Mouse (Mus musculus) CH12.LX (cell line): Measurements from ENCODE around the gene Rgs14. TPM values are rescaled to one million over a fixed set of nuclear protein-coding genes. Genes with fewer than 3 reads are reported as not detected.
A peak's percentile ranks its signal among the peaks of the same experiment; 100 is the strongest.

ENCODE experiments used
- DNase-seq: peaks from one replicate; pipeline ENCODE4 v3.0.0-alpha.2; 2013; ENCODE audit errors: extremely low read depth
- H3K27ac ChIP-seq: 2 replicates; pipeline ENCODE4 v1.5.1; 2012; ENCODE audit warnings: low read depth, mild to moderate bottlenecking, control low read depth, moderate library complexity; ENCODE audit not compliant: insufficient read depth
- H3K27me3 ChIP-seq: replicated peaks from 2 replicates; pipeline ENCODE3; 2012; ENCODE audit warnings: inconsistent platforms
- H3K36me3 ChIP-seq, 2 experiments: replicated peaks in 1 of 2; 2 replicates each; pipeline versions ENCODE3 to v1.6.1; 2012; ENCODE audit warnings: inconsistent platforms in 1 of 2, low read length in 1 of 2, mild to moderate bottlenecking in 1 of 2, mixed read lengths in 1 of 2, moderate library complexity in 1 of 2; ENCODE audit not compliant: control insufficient read depth in 1 of 2, insufficient read depth in 1 of 2
- H3K4me1 ChIP-seq, 2 experiments: 2 replicates each; pipeline ENCODE4 v1.6.1; 2012; ENCODE audit warnings: inconsistent platforms in 1 of 2, moderate library complexity in 1 of 2; ENCODE audit not compliant: insufficient read depth in 2 of 2, control insufficient read depth in 1 of 2
- H3K4me2 ChIP-seq: 2 replicates; pipeline ENCODE4 v1.6.1; 2012; ENCODE audit warnings: low read depth, mild to moderate bottlenecking, control low read depth; ENCODE audit not compliant: poor library complexity, insufficient read depth, severe bottlenecking
- H3K4me3 ChIP-seq, 3 experiments: fragments of 150-350 bp in 1 of 3; sonication (generic) in 1 of 3; replicated peaks in 1 of 3; 2 replicates each; pipeline versions ENCODE3 to v1.5.1; 2011 to 2012; ENCODE audit warnings: low read depth in 2 of 3, low read length in 2 of 3, mild to moderate bottlenecking in 2 of 3, moderate library complexity in 2 of 3, control low read depth in 1 of 3, improper control_type of control experiment in 1 of 3, inconsistent platforms in 1 of 3, mixed read lengths in 1 of 3; ENCODE audit not compliant: poor library complexity in 1 of 3
- H3K79me2 ChIP-seq: replicated peaks from 2 replicates; pipeline ENCODE4 v1.6.1; 2012; ENCODE audit warnings: mild to moderate bottlenecking, moderate library complexity; ENCODE audit not compliant: control insufficient read depth, poor library complexity, insufficient read depth, severe bottlenecking; ENCODE audit errors: extremely low read depth
- H3K9ac ChIP-seq: 2 replicates; pipeline ENCODE4 v1.6.1; 2012; ENCODE audit warnings: low read depth, mild to moderate bottlenecking, control low read depth, moderate library complexity; ENCODE audit not compliant: insufficient read depth
- H3K9me3 ChIP-seq: replicated peaks from 2 replicates; pipeline ENCODE3; 2012; ENCODE audit warnings: low read length, inconsistent platforms, mixed read lengths
- CHD1 ChIP-seq: IDR thresholded peaks from 2 replicates; pipeline ENCODE4 v1.6.1; 2012; ENCODE audit warnings: low read depth, low read length, improper control_type of control experiment, inconsistent platforms
- CTCF ChIP-seq, 2 experiments: IDR thresholded peaks in 1 of 2; conservative IDR thresholded peaks in 1 of 2; 2 replicates each; pipeline ENCODE4 v1.5.1; 2011 to 2012; ENCODE audit warnings: low read depth in 2 of 2, low read length in 2 of 2, improper control_type of control experiment in 1 of 2, inconsistent platforms in 1 of 2, mild to moderate bottlenecking in 1 of 2, moderate library complexity in 1 of 2
- E2F4 ChIP-seq: IDR thresholded peaks from 2 replicates; pipeline ENCODE4 v1.6.1; 2011; ENCODE audit warnings: low read depth, low read length, improper control_type of control experiment; ENCODE audit not compliant: insufficient replicate concordance
- ELF1 ChIP-seq: IDR thresholded peaks from 2 replicates; pipeline ENCODE4 v1.6.1; 2014; ENCODE audit warnings: low read depth, mild to moderate bottlenecking, inconsistent platforms, low read length, improper control_type of control experiment
- IRF4 ChIP-seq: IDR thresholded peaks from 2 replicates; pipeline ENCODE4 v1.6.1; 2014; ENCODE audit warnings: low read depth, mild to moderate bottlenecking, inconsistent platforms, low read length, improper control_type of control experiment
- MAX ChIP-seq: IDR thresholded peaks from 2 replicates; pipeline ENCODE4 v1.6.1; 2011; ENCODE audit warnings: low read length, improper control_type of control experiment
- MYC ChIP-seq: IDR thresholded peaks from 2 replicates; pipeline ENCODE4 v1.6.1; 2011; ENCODE audit warnings: low read depth, mild to moderate bottlenecking, improper control_type of control experiment, low read length
- NELFE ChIP-seq: IDR thresholded peaks from 2 replicates; pipeline ENCODE4 v1.6.1; 2011; ENCODE audit warnings: low read depth, low read length, improper control_type of control experiment
- NRF1 ChIP-seq: IDR thresholded peaks from 2 replicates; pipeline ENCODE4 v1.6.1; 2014; ENCODE audit warnings: low read depth, mild to moderate bottlenecking, inconsistent platforms, low read length, improper control_type of control experiment, moderate library complexity
- POLR2AphosphoS2 ChIP-seq: IDR thresholded peaks from 2 replicates; pipeline ENCODE4 v1.6.1; 2011; ENCODE audit warnings: low read depth, low read length, improper control_type of control experiment
- RAD21 ChIP-seq: IDR thresholded peaks from 2 replicates; pipeline ENCODE4 v1.6.1; 2011; ENCODE audit warnings: low read depth, mild to moderate bottlenecking, low read length, improper control_type of control experiment, moderate library complexity
- RCOR1 ChIP-seq: conservative IDR thresholded peaks from 2 replicates; pipeline ENCODE4 v1.6.1; 2012; ENCODE audit warnings: low read depth, mild to moderate bottlenecking, inconsistent platforms, low read length, improper control_type of control experiment
- SIN3A ChIP-seq: IDR thresholded peaks from 2 replicates; pipeline ENCODE4 v1.6.1; 2012; ENCODE audit warnings: low read length, improper control_type of control experiment, inconsistent platforms
- SMC3 ChIP-seq: IDR thresholded peaks from 2 replicates; pipeline ENCODE4 v1.6.1; 2011; ENCODE audit warnings: low read depth, low read length, improper control_type of control experiment
- TBP ChIP-seq: conservative IDR thresholded peaks from 2 replicates; pipeline ENCODE4 v1.6.1; 2011; ENCODE audit warnings: low read depth, low read length, improper control_type of control experiment
- TCF12 ChIP-seq: IDR thresholded peaks from 2 replicates; pipeline ENCODE4 v1.6.1; 2014; ENCODE audit warnings: low read depth, mild to moderate bottlenecking, inconsistent platforms, low read length, improper control_type of control experiment
- UBTF ChIP-seq: IDR thresholded peaks from 2 replicates; pipeline ENCODE4 v1.6.1; 2012; ENCODE audit warnings: low read depth, mild to moderate bottlenecking, inconsistent platforms, low read length, improper control_type of control experiment, moderate library complexity
- ZC3H11A ChIP-seq: IDR thresholded peaks from 2 replicates; pipeline ENCODE4 v1.6.1; 2012; ENCODE audit warnings: low read depth, mild to moderate bottlenecking, inconsistent platforms, low read length, improper control_type of control experiment
- ZKSCAN1 ChIP-seq: IDR thresholded peaks from 2 replicates; pipeline ENCODE4 v1.6.1; 2012; ENCODE audit warnings: low read depth, inconsistent platforms, low read length, improper control_type of control experiment, borderline replicate concordance
- ZMIZ1 ChIP-seq: IDR thresholded peaks from 2 replicates; pipeline ENCODE4 v1.6.1; 2012; ENCODE audit warnings: low read depth, mild to moderate bottlenecking, inconsistent platforms, low read length, improper control_type of control experiment
- ZNF384 ChIP-seq: IDR thresholded peaks from 2 replicates; pipeline ENCODE4 v1.6.1; 2012; ENCODE audit warnings: low read depth, low read length, improper control_type of control experiment, inconsistent platforms
- dilution Hi-C: fragments of 300-500 bp; cut with MboI; formaldehyde crosslinking; loops from 2 replicates; pipeline ENCODE4 v1.14.3; 2020; ENCODE audit warnings: low sequenced_read_pairs; ENCODE audit not compliant: extremely low pct_unique_long_range_greater_than_20kb, extremely low pct_ligation_motif_present
- in situ Hi-C: fragments of 300-500 bp; cut with MboI; formaldehyde crosslinking; loops from 3 replicates; pipeline ENCODE4 v1.14.3; 2019; ENCODE audit warnings: low sequenced_read_pairs, low pct_ligation_motif_present, low pct_unique_long_range_greater_than_20kb, mixed read lengths
- polyA plus RNA-seq: library from polyadenylated mRNA; unstranded; fragments of >175 nt; gene quantifications from 2 replicates; pipeline ENCODE4 v1.2.1, GENCODE M21; 2012; ENCODE audit warnings: low read depth; ENCODE audit not compliant: insufficient read length
- total RNA-seq, 2 experiments: library from RNA; depleted of rRNA; stranded (reverse); fragments of 300-350 nt in 1 of 2; fragments of >200 nt in 1 of 2; gene quantifications; 2 replicates each; pipeline ENCODE4 v1.2.3; 2012 to 2014

Gene Rgs14
- total and polyA plus RNA-seq, 3 experiments, result 6.3 to 8.0 (median 7.6) TPM

DNA sequence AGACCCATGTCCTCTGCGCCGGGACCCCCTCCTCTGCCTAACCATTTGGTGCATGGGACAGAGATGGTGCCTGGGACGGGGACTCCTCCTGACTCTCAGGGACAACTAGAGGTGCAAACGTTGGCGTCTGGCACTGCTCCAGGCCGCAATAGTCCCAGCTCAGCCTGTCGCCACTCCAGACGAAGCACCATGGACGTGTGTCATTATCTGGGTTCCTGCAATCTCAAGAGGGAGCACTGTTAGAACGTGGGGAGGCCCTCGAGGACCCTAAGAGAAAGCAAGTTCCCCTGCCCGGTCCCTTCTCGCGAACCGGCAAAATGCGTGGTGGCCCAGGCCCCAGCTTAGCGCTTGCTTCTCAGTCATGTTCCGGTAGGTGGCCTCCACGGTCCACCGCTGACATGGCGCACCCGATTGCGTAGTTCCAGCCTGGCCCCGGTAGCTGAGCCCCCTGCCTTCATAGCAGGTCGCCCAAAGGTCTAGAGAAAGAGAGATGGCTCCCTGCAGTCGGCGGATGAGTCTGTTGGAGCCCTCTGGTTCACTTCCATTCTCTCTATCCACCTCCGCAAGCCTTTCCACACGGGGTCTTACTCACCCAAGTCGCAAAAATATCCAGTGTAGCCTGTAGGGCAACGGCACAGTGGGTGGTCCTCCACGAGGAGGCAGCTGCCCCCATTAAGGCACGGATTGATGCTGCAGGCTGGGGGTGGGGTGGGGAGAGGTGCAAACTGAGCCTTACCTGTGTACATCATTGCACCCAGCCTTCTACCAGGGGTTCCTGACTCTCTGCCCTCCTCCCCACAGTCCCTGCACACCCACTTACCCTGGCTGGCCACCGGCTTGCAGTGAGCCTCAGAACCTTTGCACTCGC, 51.6 kb downstream of the Rgs14 start:
- peak overlapping the region; percentile 63 for H3K4me2 ChIP-seq
- H3K79me2 ChIP-seq, result no peaks in the 10 kb centered on the region
- in situ Hi-C loops (no loop called here), dilution Hi-C loops (no loop called here)
- peak; percentile 29 for DNase-seq
- H3K36me3 ChIP-seq, result no peaks in the 10 kb centered on the region
- H3K4me3 ChIP-seq, result peak overlapping the region in 1 of 3 experiments; percentile 34
- TF ChIP-seq E2F4, result no peak
- no peak for TF ChIP-seq CHD1
- no peak for TF ChIP-seq ZNF384
- peak; percentile 90 for TF ChIP-seq RAD21
- TF ChIP-seq IRF4, result no peak; the same call in 1 of the 2 replicates
- TF ChIP-seq MAX, result no peak
- peak; percentile 10; the same call in 1 of the 2 replicates for TF ChIP-seq ELF1
- peak; percentile 58 for TF ChIP-seq ZC3H11A
- no peak for TF ChIP-seq RCOR1
- peak; percentile 89 for TF ChIP-seq SMC3
- peak in 1 of 2 experiments; percentile 90; a peak in 2 of 4 replicates for TF ChIP-seq CTCF (conservative IDR thresholded peaks at IDR 0.05 in 1 of 2, IDR thresholded peaks at IDR 0.05 in 1 of 2; ENCODE audit: low read depth in 2 of 2, low read length in 2 of 2)
- no peak for TF ChIP-seq TBP
- TF ChIP-seq ZKSCAN1, result no peak
- no peak for TF ChIP-seq UBTF
- TF ChIP-seq NELFE, result 0 out of 2 replicates have a peak, but pooled peaks have one; percentile 40
- TF ChIP-seq NRF1, result no peak
- no peak for TF ChIP-seq ZMIZ1
- TF ChIP-seq POLR2AphosphoS2, result no peak
- TF ChIP-seq MYC, result 0 out of 2 replicates have a peak, but pooled peaks have one; percentile 15
- H3K27ac ChIP-seq, result no peak overlapping the region
- H3K27me3 ChIP-seq, result peaks cover 38% of the 10 kb centered on the region
- H3K9ac ChIP-seq, result 0 out of 2 replicates have a peak overlapping the region, but pooled peaks have one; percentile 24
- peaks cover 5% of the 10 kb centered on the region for H3K9me3 ChIP-seq
- H3K4me1 ChIP-seq, result peaks cover 10 to 22% of the 10 kb centered on the region in 2 experiments

DNA sequence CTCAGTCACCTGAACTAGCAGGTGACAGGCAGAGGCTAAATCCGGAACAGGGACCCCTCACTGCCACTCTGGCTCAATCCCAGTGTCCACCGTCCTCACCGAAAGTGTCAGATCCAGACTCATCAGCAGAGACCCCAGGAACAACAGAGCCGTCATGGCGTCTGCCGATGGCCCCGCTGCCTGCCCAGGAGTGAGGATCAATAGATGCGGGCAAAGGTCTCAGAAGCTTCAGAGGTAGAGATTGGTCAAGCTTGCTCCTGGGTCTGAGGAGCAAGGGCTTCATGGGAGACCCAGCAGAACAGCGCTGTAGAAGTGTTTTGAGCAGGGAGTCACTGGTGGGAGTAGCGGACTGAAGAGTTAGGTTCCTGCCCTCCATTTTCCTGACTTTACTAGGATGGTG, 57.1 kb downstream of the Rgs14 start, which contains the start of gene F12:
Gene F12, minus strand, starts transcription at position 181 of the 400 bp plus-strand sequence.
- Histone ChIP-seq H3K36me3 (no peaks in the 10 kb centered on the region), H3K4me1 (peaks cover 9 to 24% of the 10 kb centered on the region in 2 experiments), H3K79me2 (no peaks in the 10 kb centered on the region), H3K9ac (no peak within 1 kb of the TSS), H3K27me3 (peaks cover 5% of the 10 kb centered on the region), H3K4me2 (no peak within 1 kb of the TSS), H3K9me3 (peaks cover 6% of the 10 kb centered on the region), H3K4me3 (no peak within 1 kb of the TSS), H3K27ac (no peak within 1 kb of the TSS)
- TF ChIP-seq TCF12, result no peak
- TF ChIP-seq UBTF, result no peak
- TF ChIP-seq ZMIZ1, result no peak
- no peak for TF ChIP-seq POLR2AphosphoS2
- no peak for TF ChIP-seq SIN3A
- dilution Hi-C loops (no loop called here), in situ Hi-C loops (loop anchor here (5.0 kb wide), 1 partner anchor 41 kb away; no protein-coding TSS in a partner anchor)
- no peak for DNase-seq
